In genomic region chr1:40776102-40776501, GRCm38 (mm10) we compare ENCODE assay signal across 26 mouse cellular contexts. TPM values are rescaled to one million over a fixed set of nuclear protein-coding genes. Genes with fewer than 3 reads are reported as not detected.
A peak's percentile ranks its signal among the peaks of the same experiment; 100 is the strongest.
DNase-seq lines count a peak whose midpoint lies in the region; ATAC-seq and TF ChIP-seq lines count a peak whose summit lies in the region.
"Had no signal": no experiment of that assay in that cellular context is flagged by ENCODE, and none has a peak within 500 bp of the region (broad histone marks: within the 10 kb centered on the region; RNA-seq: fewer than 3 reads in every experiment).

No protein-coding gene starts in this region.

- H3K27me3 ChIP-seq in kidney, embryonic 16.5 days (ENCODE audit: insufficient read depth, low read length), result no peaks in the 10 kb centered on the region
- no peaks in the 10 kb centered on the region for H3K27me3 ChIP-seq in intestine, embryonic 16.5 days (replicated peaks; ENCODE audit: control insufficient read depth, insufficient read depth, low read length)
- no peaks in the 10 kb centered on the region for H3K27me3 ChIP-seq in small intestine, adult 2 months (ENCODE audit: control insufficient read depth, insufficient read depth, low read length)
- H3K27me3 ChIP-seq: embryonic facial prominence, embryonic 12.5 days; embryonic facial prominence, embryonic 15.5 days; hindbrain, embryonic 13.5 days had no signal

- TF ChIP-seq CTCF in small intestine, adult 2 months (IDR thresholded peaks at IDR 0.05; ENCODE audit: extremely low read depth, insufficient read length, insufficient replicate concordance, low read depth, low read length), result no peak

- no peak for TF ChIP-seq POLR2A in small intestine, adult 2 months (IDR thresholded peaks at IDR 0.05; ENCODE audit: low read depth, low read length)

- no peak overlapping the region for H3K4me3 ChIP-seq in kidney, embryonic 16.5 days (ENCODE audit: low read length)
- no peak overlapping the region for H3K4me3 ChIP-seq in intestine, embryonic 16.5 days (ENCODE audit: low read length)
- no peak overlapping the region for H3K4me3 ChIP-seq in small intestine, adult 2 months (ENCODE audit: low read depth, low read length)
- H3K4me3 ChIP-seq: embryonic facial prominence, embryonic 12.5 days; embryonic facial prominence, embryonic 15.5 days; gastrocnemius, adult 2 months; heart, adult 2 months; hindbrain, embryonic 10.5 days; hindbrain, embryonic 13.5 days had no signal

- H3K4me1 ChIP-seq in kidney, embryonic 16.5 days (ENCODE audit: insufficient read depth, low read length), result no peaks in the 10 kb centered on the region
- H3K4me1 ChIP-seq in intestine, embryonic 16.5 days (ENCODE audit: control insufficient read depth, insufficient read depth, low read length), result peaks cover 4% of the 10 kb centered on the region; the same call in 1 of the 2 replicates
- peaks cover 18% of the 10 kb centered on the region; the same call in 1 of the 2 replicates for H3K4me1 ChIP-seq in small intestine, adult 2 months (ENCODE audit: control insufficient read depth, insufficient read depth, insufficient read length, low read length)
- H3K4me1 ChIP-seq: embryonic facial prominence, embryonic 12.5 days; embryonic facial prominence, embryonic 15.5 days; hindbrain, embryonic 10.5 days; hindbrain, embryonic 13.5 days had no signal

- H3K27ac ChIP-seq in kidney, embryonic 16.5 days (ENCODE audit: low read length), result no peak overlapping the region
- peak overlapping the region; percentile 33; the same call in 1 of the 2 replicates for H3K27ac ChIP-seq in intestine, embryonic 16.5 days (ENCODE audit: low read length)
- H3K27ac ChIP-seq in small intestine, adult 2 months (ENCODE audit: insufficient read depth, low read depth, low read length), result peak overlapping the region; percentile 93
- H3K27ac ChIP-seq: embryonic facial prominence, embryonic 12.5 days; embryonic facial prominence, embryonic 15.5 days; gastrocnemius, adult 2 months; heart, adult 2 months; hindbrain, embryonic 10.5 days; hindbrain, embryonic 13.5 days had no signal

- no peak overlapping the region for H3K4me2 ChIP-seq in kidney, embryonic 16.5 days (replicated peaks; ENCODE audit: low read depth, low read length)
- no peak overlapping the region for H3K4me2 ChIP-seq in intestine, embryonic 16.5 days (ENCODE audit: low read depth, low read length)
- H3K4me2 ChIP-seq: embryonic facial prominence, embryonic 12.5 days; embryonic facial prominence, embryonic 15.5 days; heart, embryonic 11.5 days; hindbrain, embryonic 13.5 days had no signal

- H3K9me3 ChIP-seq in kidney, embryonic 16.5 days (ENCODE audit: low read length), result peaks cover 14% of the 10 kb centered on the region
- H3K9me3 ChIP-seq in intestine, embryonic 16.5 days (ENCODE audit: control insufficient read depth, low read length), result peaks cover 3% of the 10 kb centered on the region

- peak; percentile 25 for DNase-seq in kidney, adult 18-20 months
- DNase-seq in kidney, adult 9 months, result peak; percentile 81
- DNase-seq in kidney, postnatal 10 days, result no peak
- no peak for DNase-seq in heart, adult 11 months
- DNase-seq: adrenal gland, adult 2 months; adrenal gland, postnatal 14 days; cerebellum, adult 11 months; cerebellum, adult 2 months; cerebellum, adult 9-11 months; cerebellum, postnatal 25 days; forebrain, postnatal 0 days; gastrocnemius, adult 2 months; gastrocnemius, postnatal 14 days; heart, adult 2 months had no signal

- 78% methylated on average over 2 of the region's 2 CpGs for WGBS in kidney, embryonic 16.5 days
- WGBS in intestine, embryonic 16.5 days, result 68% methylated on average over 2 of the region's 2 CpGs
- WGBS in small intestine, adult 2 months, result 53% methylated on average over 2 of the region's 2 CpGs

- no peak for ATAC-seq in kidney, embryonic 16.5 days (ENCODE audit: low FRiP score, low TSS enrichment)
- peak; percentile 71 for ATAC-seq in intestine, embryonic 16.5 days
- ATAC-seq: CD4-positive, CD25-positive, alpha-beta regulatory T cell, adult 4 months; forebrain, embryonic 14.5 days; forebrain, postnatal 0 days; hindbrain, embryonic 16.5 days had no signal

- no peak overlapping the region for H3K9ac ChIP-seq in kidney, embryonic 16.5 days (replicated peaks; ENCODE audit: low read length)
- H3K9ac ChIP-seq in intestine, embryonic 16.5 days (ENCODE audit: low read depth, low read length), result no peak overlapping the region
- H3K9ac ChIP-seq: embryonic facial prominence, embryonic 12.5 days; embryonic facial prominence, embryonic 15.5 days; forebrain, postnatal 0 days; hindbrain, embryonic 13.5 days had no signal

- peaks cover 22% of the 10 kb centered on the region for H3K36me3 ChIP-seq in kidney, embryonic 16.5 days (ENCODE audit: insufficient read depth, low read length)
- peaks cover 19% of the 10 kb centered on the region for H3K36me3 ChIP-seq in intestine, embryonic 16.5 days (ENCODE audit: control insufficient read depth, insufficient read depth, low read length)
- peaks cover 46% of the 10 kb centered on the region for H3K36me3 ChIP-seq in small intestine, adult 2 months (ENCODE audit: control insufficient read depth, insufficient read depth, low read length)

RNA-seq across cellular contexts. Expression of gene Mfsd9, which starts 14.4 kb away (rescaled TPM):
- 5.9 and 7.2 TPM in 2 replicates for polyA plus RNA-seq in kidney, embryonic 16.5 days (2015; fragmentation: Nextera tagmentation; extraction: Ambion mirVana)
- polyA plus RNA-seq in intestine, embryonic 16.5 days (2015; fragmentation: Nextera tagmentation; extraction: Ambion mirVana), result 5.9 and 6.8 TPM in 2 replicates
- polyA plus RNA-seq in small intestine, adult 2 months (2012; rRNA removed), result 6.7 and 14.0 TPM in 2 replicates

RNA-seq across cellular contexts. Expression of gene Tmem182, which starts 29.3 kb away (rescaled TPM):
- 0.63 and 0.87 TPM in 2 replicates for polyA plus RNA-seq in kidney, embryonic 16.5 days (2015; fragmentation: Nextera tagmentation; extraction: Ambion mirVana)
- polyA plus RNA-seq in intestine, embryonic 16.5 days (2015; fragmentation: Nextera tagmentation; extraction: Ambion mirVana), result 0.22 and 0.43 TPM in 2 replicates
- not detected in 2 replicates for polyA plus RNA-seq in small intestine, adult 2 months (2012; rRNA removed)
- polyA plus RNA-seq: CD4-positive, CD25-positive, alpha-beta regulatory T cell, adult 4 months; forebrain, embryonic 11.5 days; forebrain, embryonic 14.5 days; hindbrain, embryonic 10.5 days had no signal

Comparison
In these comparisons a context has a peak if more than half of its experiments do, and no peak if none do; other contexts are left out.
1. DNase-seq: peak in kidney, adult 18-20 months (single experiment) and kidney, adult 9 months (single experiment); none in kidney, postnatal 10 days (single experiment) and heart, adult 11 months (single experiment).